Mouse (Mus musculus): ENCODE data around the gene Cacnb1.

Cacnb1 gene

GRCm38 (mm10) chr11:97954469-97955141 is 68.2 kb downstream of the Cacnb1 start:
- DNase-seq: no peak

DNA sequence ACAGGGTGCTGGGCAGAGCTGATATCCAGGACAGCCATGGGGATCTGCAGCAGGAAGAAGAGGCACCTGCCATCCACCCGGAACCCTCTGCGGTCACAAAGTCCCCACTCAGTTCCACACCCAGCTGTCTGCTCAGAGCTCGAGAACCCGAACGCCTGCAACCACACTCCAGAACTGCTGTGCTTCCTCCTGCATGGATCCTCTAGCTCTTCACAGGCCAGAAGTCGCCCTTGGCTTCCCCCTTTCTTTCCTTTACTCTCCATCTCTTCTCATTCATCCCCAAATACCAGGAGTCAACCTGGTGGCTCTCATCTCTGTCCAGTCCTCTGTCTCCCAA is 68.9 kb downstream of the Cacnb1 start:
- DNase-seq: no peak

- no peak for DNase-seq
Measured at GRCm38 (mm10) chr11:97953179-97953938, 69.5 kb downstream of the Cacnb1 start.

GRCm38 (mm10) chr11:97952367-97953006 is 70.3 kb downstream of the Cacnb1 start:
- DNase-seq: no peak

Measured in spleen, adult 18-20 months (tissue).